Mouse (Mus musculus) embryonic fibroblast, embryonic 13.5 days (primary cell): ENCODE measurements around the gene Parp6.

Experiments used
- CTCF ChIP-seq: IDR thresholded peaks from 2 replicates; pipeline ENCODE4 v1.5.1; 2011; ENCODE audit warnings: mild to moderate bottlenecking, control low read depth, low read length, moderate library complexity, borderline replicate concordance; ENCODE audit not compliant: insufficient read depth
- POLR2A ChIP-seq: IDR thresholded peaks from 2 replicates; pipeline ENCODE4 v1.6.1; 2011; ENCODE audit warnings: low read depth, mild to moderate bottlenecking, control low read depth, low read length, moderate library complexity

DNA sequence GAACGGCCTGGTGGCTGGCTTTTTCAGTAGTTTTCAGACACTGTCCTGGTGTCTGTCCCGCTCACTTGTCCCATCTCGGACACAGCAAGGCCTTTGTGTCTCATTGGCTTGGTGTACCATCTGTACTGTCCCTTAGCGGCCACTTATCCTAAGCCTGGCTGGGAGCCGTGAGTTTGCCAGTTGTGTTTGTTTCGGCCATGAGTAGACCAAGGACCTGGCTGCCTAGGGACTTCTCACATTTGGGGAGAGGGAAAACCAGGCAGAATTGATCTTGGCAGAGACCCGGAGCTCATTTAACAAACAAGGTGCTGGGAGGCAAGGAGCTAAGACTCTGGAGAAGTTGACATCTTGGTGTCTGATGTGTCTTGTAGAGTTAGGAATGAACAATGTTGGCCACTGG lies 46.1 kb downstream of the Parp6 start:
- TF ChIP-seq POLR2A: no peak
- no peak for TF ChIP-seq CTCF
